Mouse (Mus musculus) 3134 (cell line): ENCODE data around the gene Trmt10a.

Experiments used
- DNase-seq: peaks from one replicate; pipeline ENCODE4 v3.0.0-alpha.2; 2011; ENCODE audit warnings: low spot score; ENCODE audit not compliant: insufficient read length; ENCODE audit errors: extremely low read depth

Gene Trmt10a

GRCm38 (mm10) chr3:138193683-138194302, 50.5 kb downstream of the Trmt10a start, which contains the start of gene 4930579F01Rik:
TSS of gene 4930579F01Rik (minus strand) at chr3:138193825.
- DNase-seq = no peak

GRCm38 (mm10) chr3:138197093-138197492, 53.8 kb downstream of the Trmt10a start:
- no peak for DNase-seq

- DNase-seq = no peak
Measured at GRCm38 (mm10) chr3:138197556-138197955, 54.3 kb downstream of the Trmt10a start.

GRCm38 (mm10) chr3:138197973-138198721, 54.9 kb downstream of the Trmt10a start:
- DNase-seq = no peak

- DNase-seq = no peak
Measured at GRCm38 (mm10) chr3:138198722-138199068, 55.4 kb downstream of the Trmt10a start.

- no peak for DNase-seq
Measured at GRCm38 (mm10) chr3:138208821-138209220, 65.6 kb downstream of the Trmt10a start.
